Mouse (Mus musculus): Measurements from ENCODE around the gene Amh. TPM values are rescaled to one million over a fixed set of nuclear protein-coding genes. Genes with fewer than 3 reads are reported as not detected.

Amh gene
- polyA plus RNA-seq, 1 experiment from 2014 or later: not detected

GRCm38 (mm10) chr10:80802996-80803395 lies 2.0 kb upstream of the Amh start:
- Histone ChIP-seq H3K36me3 (peaks cover 46% of the 10 kb centered on the region), H3K9me3 (no peaks in the 10 kb centered on the region), H3K9ac (no peak overlapping the region), H3K4me3 (replicated peaks) (no peak overlapping the region), H3K4me2 (replicated peaks) (no peak overlapping the region), H3K27me3 (replicated peaks) (0 out of 2 replicates have a peak, but pooled peaks cover 3% of the 10 kb centered on the region), H3K27ac (no peak overlapping the region), H3K4me1 (replicated peaks) (peaks cover 33% of the 10 kb centered on the region)
- no peak for ATAC-seq
- 87% methylated on average over 3 of the region's 3 CpGs for whole genome bisulfite sequencing

DNA sequence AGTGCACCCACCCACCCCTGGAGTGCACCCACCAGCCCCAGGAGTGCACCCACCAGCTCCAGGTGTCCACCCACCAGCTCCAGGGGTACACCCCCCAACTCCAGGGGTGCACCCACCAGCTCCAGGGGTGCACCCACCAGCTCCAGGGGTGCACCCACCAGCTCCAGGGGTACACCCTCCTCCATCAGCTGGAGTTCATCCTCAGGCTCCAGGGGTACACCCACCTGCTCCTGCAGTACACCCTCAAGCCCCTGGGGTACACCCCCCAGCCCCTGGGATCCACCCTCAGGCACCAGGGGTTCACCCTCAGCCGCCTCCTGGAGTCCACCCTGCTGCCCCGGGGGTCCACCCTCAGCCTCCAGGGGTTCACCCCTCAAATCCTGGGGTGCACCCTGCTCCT lies 703 bp upstream of the Amh start:
- Histone ChIP-seq H3K9me3 (no peaks in the 10 kb centered on the region), H3K4me2 (replicated peaks) (no peak overlapping the region), H3K9ac (no peak overlapping the region), H3K36me3 (peaks cover 46% of the 10 kb centered on the region), H3K27ac (no peak overlapping the region), H3K27me3 (replicated peaks) (peaks cover 14% of the 10 kb centered on the region; the same call in 1 of the 2 replicates), H3K4me3 (replicated peaks) (no peak overlapping the region), H3K4me1 (replicated peaks) (peaks cover 46% of the 10 kb centered on the region)
- ATAC-seq: no peak
- 100% methylated on average over 2 of the region's 2 CpGs for WGBS

GRCm38 (mm10) chr10:80805322-80805721 lies 279 bp downstream of the Amh start:
- H3K4me1 ChIP-seq (replicated peaks): peaks cover 42% of the 10 kb centered on the region
- H3K27ac ChIP-seq: no peak overlapping the region
- no peak for ATAC-seq
- peaks cover 15% of the 10 kb centered on the region; the same call in 1 of the 2 replicates for H3K27me3 ChIP-seq (replicated peaks)
- WGBS: 74% methylated on average over 5 of the region's 5 CpGs
- H3K4me2 ChIP-seq (replicated peaks): no peak overlapping the region
- H3K9me3 ChIP-seq: no peaks in the 10 kb centered on the region
- H3K36me3 ChIP-seq: peaks cover 43% of the 10 kb centered on the region
- H3K4me3 ChIP-seq (replicated peaks): no peak overlapping the region
- H3K9ac ChIP-seq: no peak overlapping the region

GRCm38 (mm10) chr10:80805925-80806324 lies 882 bp downstream of the Amh start:
- Histone ChIP-seq H3K27ac (no peak overlapping the region), H3K4me2 (replicated peaks) (no peak overlapping the region), H3K9me3 (no peaks in the 10 kb centered on the region), H3K36me3 (peaks cover 42% of the 10 kb centered on the region), H3K9ac (0 out of 2 replicates have a peak overlapping the region, but pooled peaks have one; percentile 61), H3K27me3 (replicated peaks) (peaks cover 17% of the 10 kb centered on the region; the same call in 1 of the 2 replicates), H3K4me3 (replicated peaks) (no peak overlapping the region), H3K4me1 (replicated peaks) (peaks cover 42% of the 10 kb centered on the region)
- peak; percentile 62 for ATAC-seq
- 23% methylated on average over 3 of the region's 3 CpGs for WGBS

- peak overlapping the region; percentile 43 for H3K4me3 ChIP-seq (replicated peaks)
- peaks cover 17% of the 10 kb centered on the region; the same call in 1 of the 2 replicates for H3K27me3 ChIP-seq (replicated peaks)
- peaks cover 37% of the 10 kb centered on the region for H3K36me3 ChIP-seq
- H3K4me1 ChIP-seq (replicated peaks): peaks cover 42% of the 10 kb centered on the region
- peak overlapping the region; percentile 82 for H3K27ac ChIP-seq
- H3K9me3 ChIP-seq: no peaks in the 10 kb centered on the region
- WGBS: 51% methylated on average over 34 of the region's 34 CpGs
- no peak for ATAC-seq
- peak overlapping the region; percentile 61 for H3K9ac ChIP-seq
- peak overlapping the region; percentile 91 for H3K4me2 ChIP-seq (replicated peaks)
Measured at GRCm38 (mm10) chr10:80806341-80807056, 1.5 kb downstream of the Amh start.

- WGBS: 1% methylated on average over 58 of the region's 58 CpGs
- H3K27me3 ChIP-seq (replicated peaks): peaks cover 17% of the 10 kb centered on the region; the same call in 1 of the 2 replicates
Measured at GRCm38 (mm10) chr10:80807057-80807627, 2.1 kb downstream of the Amh start.

DNA sequence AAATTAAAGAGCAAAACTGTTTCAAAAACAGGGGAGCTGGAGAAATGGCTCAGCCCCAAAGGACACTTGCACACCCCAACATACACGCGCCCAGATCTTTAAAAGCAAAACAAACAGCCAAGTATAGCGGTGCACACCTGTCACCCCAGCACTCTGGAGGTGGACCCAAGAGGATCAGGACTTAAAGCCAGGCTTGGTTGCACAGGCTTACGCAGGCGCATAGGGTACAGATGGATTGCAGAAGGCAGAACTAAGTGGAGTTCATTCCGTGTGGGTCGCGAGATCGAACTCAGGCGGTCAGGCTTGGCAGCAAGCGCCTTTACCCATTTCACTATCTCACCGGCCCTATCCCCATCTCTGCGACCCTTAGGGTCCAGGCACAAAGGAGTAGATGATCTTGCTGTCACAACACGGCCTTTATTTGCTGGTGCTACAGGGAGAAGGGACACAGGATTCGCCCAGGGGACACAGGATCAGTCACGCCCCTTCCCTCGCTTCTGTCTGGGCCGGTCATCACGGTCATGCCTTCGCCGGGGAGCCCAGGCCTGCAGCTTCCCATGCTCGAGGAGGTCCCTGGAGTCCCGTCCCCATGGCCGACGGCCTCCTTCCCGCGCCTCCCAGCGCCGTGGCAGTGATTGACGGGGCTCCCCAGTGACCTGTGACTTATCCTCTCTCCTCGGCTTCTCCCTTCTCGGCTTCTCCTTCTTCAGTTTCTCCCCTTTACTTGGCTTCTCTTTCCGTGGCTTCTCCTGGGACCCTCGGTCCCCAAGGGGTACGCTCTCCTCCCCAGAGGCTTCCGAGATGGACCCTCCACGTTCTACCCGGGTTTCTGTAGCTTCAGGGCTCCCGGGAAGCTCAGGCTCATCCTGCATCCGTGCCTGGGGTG lies 3.3 kb downstream of the Amh start:
- no peak for ATAC-seq
- H3K4me2 ChIP-seq (replicated peaks): peak overlapping the region; percentile 91
- peak overlapping the region; percentile 27; the same call in 1 of the 2 replicates for H3K9ac ChIP-seq
- no peaks in the 10 kb centered on the region for H3K9me3 ChIP-seq
- peaks cover 42% of the 10 kb centered on the region for H3K4me1 ChIP-seq (replicated peaks)
- H3K36me3 ChIP-seq: peaks cover 18% of the 10 kb centered on the region
- WGBS: 25% methylated on average over 40 of the region's 40 CpGs
- no peak overlapping the region for H3K27ac ChIP-seq
- peaks cover 19% of the 10 kb centered on the region; the same call in 1 of the 2 replicates for H3K27me3 ChIP-seq (replicated peaks)
- peak overlapping the region; percentile 16 for H3K4me3 ChIP-seq (replicated peaks)

More at GRCm38 (mm10) chr10:80807057-80807627, 2.1 kb downstream of the Amh start:
- H3K4me3 ChIP-seq (replicated peaks): peak overlapping the region; percentile 43
- peak; percentile 67 for ATAC-seq
- peak overlapping the region; percentile 82 for H3K27ac ChIP-seq
- no peaks in the 10 kb centered on the region for H3K9me3 ChIP-seq
- peaks cover 42% of the 10 kb centered on the region for H3K4me1 ChIP-seq (replicated peaks)
- H3K36me3 ChIP-seq: peaks cover 30% of the 10 kb centered on the region
- H3K9ac ChIP-seq: peak overlapping the region; percentile 61
- H3K4me2 ChIP-seq (replicated peaks): peak overlapping the region; percentile 91

GRCm38 (mm10) chr10:80808985-80809632 lies 4.1 kb downstream of the Amh start:
- ATAC-seq: no peak
- Histone ChIP-seq H3K9ac (peak overlapping the region; percentile 27; the same call in 1 of the 2 replicates), H3K4me2 (replicated peaks) (peak overlapping the region; percentile 50), H3K36me3 (peaks cover 10% of the 10 kb centered on the region), H3K27ac (no peak overlapping the region), H3K9me3 (no peaks in the 10 kb centered on the region), H3K4me1 (replicated peaks) (peaks cover 42% of the 10 kb centered on the region), H3K4me3 (replicated peaks) (peak overlapping the region; percentile 16), H3K27me3 (replicated peaks) (peaks cover 21% of the 10 kb centered on the region; the same call in 1 of the 2 replicates)
- 12% methylated on average over 18 of the region's 18 CpGs for WGBS

GRCm38 (mm10) chr10:80810084-80810483 lies 5.0 kb downstream of the Amh start:
- H3K27me3 ChIP-seq (replicated peaks): peaks cover 21% of the 10 kb centered on the region; the same call in 1 of the 2 replicates
- peaks cover under 1% of the 10 kb centered on the region; the same call in 1 of the 2 replicates for H3K36me3 ChIP-seq
- H3K9ac ChIP-seq: no peak overlapping the region
- peak overlapping the region; percentile 27 for H3K4me2 ChIP-seq (replicated peaks)
- peaks cover 37% of the 10 kb centered on the region for H3K4me1 ChIP-seq (replicated peaks)
- H3K27ac ChIP-seq: no peak overlapping the region
- ATAC-seq: no peak
- H3K4me3 ChIP-seq (replicated peaks): no peak overlapping the region
- no peaks in the 10 kb centered on the region for H3K9me3 ChIP-seq
- WGBS: 8% methylated on average over 20 of the region's 20 CpGs

- H3K9me3 ChIP-seq: no peaks in the 10 kb centered on the region
- no peak overlapping the region for H3K4me3 ChIP-seq (replicated peaks)
- whole genome bisulfite sequencing: 32% methylated on average over 5 of the region's 5 CpGs
- H3K4me1 ChIP-seq (replicated peaks): peaks cover 23% of the 10 kb centered on the region
- peaks cover 18% of the 10 kb centered on the region; the same call in 1 of the 2 replicates for H3K27me3 ChIP-seq (replicated peaks)
- no peak for ATAC-seq
- H3K9ac ChIP-seq: peak overlapping the region; percentile 10; the same call in 1 of the 2 replicates
- no peak overlapping the region for H3K27ac ChIP-seq
- H3K4me2 ChIP-seq (replicated peaks): no peak overlapping the region
- no peaks in the 10 kb centered on the region for H3K36me3 ChIP-seq
Measured at GRCm38 (mm10) chr10:80812391-80813041, 7.5 kb downstream of the Amh start.

GRCm38 (mm10) chr10:80813366-80813765 lies 8.3 kb downstream of the Amh start, which contains the start of gene Jsrp1:
Gene Jsrp1, minus strand, starts transcription at chr10:80813498.
- Histone ChIP-seq H3K9me3 (no peaks in the 10 kb centered on the region), H3K27ac (no peak within 1 kb of the TSS), H3K4me3 (replicated peaks) (no peak within 1 kb of the TSS), H3K4me2 (replicated peaks) (no peak within 1 kb of the TSS), H3K27me3 (replicated peaks) (peaks cover 14% of the 10 kb centered on the region; the same call in 1 of the 2 replicates), H3K4me1 (replicated peaks) (peaks cover 14% of the 10 kb centered on the region), H3K9ac (peak within 1 kb of the TSS; percentile 10; the same call in 1 of the 2 replicates), H3K36me3 (no peaks in the 10 kb centered on the region)
- no peak for ATAC-seq
- WGBS: 71% methylated on average over 4 of the region's 4 CpGs

Measured in intestine, embryonic 15.5 days (tissue).